Mouse (Mus musculus): ENCODE measurements around the gene Rybp. TPM values are rescaled to one million over a fixed set of nuclear protein-coding genes. Genes with fewer than 3 reads are reported as not detected.

Rybp gene
- polyA plus RNA-seq, 1 experiment: 28.6 TPM

DNA sequence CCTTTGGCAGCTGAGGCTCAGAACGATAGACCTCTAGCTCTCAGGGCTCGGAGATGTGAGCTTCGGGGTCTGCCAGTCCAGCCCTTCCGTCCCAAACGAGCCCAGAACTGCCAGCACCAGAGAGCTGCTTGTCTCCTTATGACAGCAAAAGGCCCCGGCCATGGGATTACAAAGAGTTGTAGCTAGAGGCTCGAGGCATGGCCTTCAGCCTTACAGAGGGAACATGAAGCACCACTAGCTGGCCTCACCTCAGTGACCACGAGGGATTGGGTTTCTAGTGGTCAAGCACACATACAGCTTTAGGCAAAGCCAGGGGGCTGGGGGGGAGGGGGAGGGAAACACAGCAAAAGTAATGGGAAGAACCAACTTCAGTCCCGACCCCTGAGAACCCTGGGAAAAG is 43.8 kb upstream of the Rybp start:
- WGBS: 87% methylated on average over 9 of the region's 9 CpGs

DNA sequence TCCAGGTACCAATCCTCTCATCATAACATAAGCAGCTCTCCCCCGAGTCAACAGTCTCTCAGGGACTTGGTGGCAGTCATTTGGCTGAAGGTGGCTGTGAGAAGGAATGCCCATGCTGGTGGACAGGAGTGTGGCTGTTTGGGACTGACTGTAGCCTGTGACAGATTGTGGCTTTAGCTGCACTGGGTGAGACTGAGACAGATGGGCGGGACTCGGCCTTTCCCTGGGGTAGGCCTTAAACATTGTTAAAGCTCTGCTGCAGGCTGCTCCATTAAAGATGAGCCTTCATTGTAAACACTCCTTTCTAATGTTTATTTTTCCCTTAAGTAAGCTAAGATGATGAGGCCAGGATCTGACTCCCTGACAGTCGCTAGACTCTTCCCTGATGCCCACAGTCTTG is 42.3 kb upstream of the Rybp start:
- WGBS: 91% methylated on average over 4 of the region's 4 CpGs
- DNase-seq: no peak
- H3K4me3 ChIP-seq (ENCODE audit: control insufficient read depth, insufficient read depth, low read length): no peak overlapping the region
- no peaks in the 10 kb centered on the region for H3K27me3 ChIP-seq (ENCODE audit: control insufficient read depth, insufficient read depth, low read length)
- no peak overlapping the region for H3K27ac ChIP-seq (ENCODE audit: control insufficient read depth, insufficient read depth, low read length)
- no peak for TF ChIP-seq CTCF (IDR thresholded peaks at IDR 0.05; ENCODE audit: borderline replicate concordance, control insufficient read depth, extremely low read depth, insufficient read depth, low read length, poor library complexity)
- no peak for TF ChIP-seq POLR2A (IDR thresholded peaks at IDR 0.05; ENCODE audit: control insufficient read depth, extremely low read depth, insufficient read depth, low read length, poor library complexity)
- no peaks in the 10 kb centered on the region for H3K36me3 ChIP-seq (ENCODE audit: control insufficient read depth, insufficient read depth, low read length)
- no peaks in the 10 kb centered on the region for H3K4me1 ChIP-seq (replicated peaks; ENCODE audit: control insufficient read depth, insufficient read depth, low read length)

More for the DNA sequence above, 43.8 kb upstream of the Rybp start:
- H3K27ac ChIP-seq (ENCODE audit: control insufficient read depth, insufficient read depth, low read length): no peak overlapping the region
- no peak for DNase-seq
- H3K4me3 ChIP-seq (ENCODE audit: control insufficient read depth, insufficient read depth, low read length): no peak overlapping the region
- no peaks in the 10 kb centered on the region for H3K27me3 ChIP-seq (ENCODE audit: control insufficient read depth, insufficient read depth, low read length)
- H3K36me3 ChIP-seq (ENCODE audit: control insufficient read depth, insufficient read depth, low read length): no peaks in the 10 kb centered on the region
- no peaks in the 10 kb centered on the region for H3K4me1 ChIP-seq (replicated peaks; ENCODE audit: control insufficient read depth, insufficient read depth, low read length)
- TF ChIP-seq POLR2A (IDR thresholded peaks at IDR 0.05; ENCODE audit: control insufficient read depth, extremely low read depth, insufficient read depth, low read length, poor library complexity): no peak
- TF ChIP-seq CTCF (IDR thresholded peaks at IDR 0.05; ENCODE audit: borderline replicate concordance, control insufficient read depth, extremely low read depth, insufficient read depth, low read length, poor library complexity): no peak

DNA sequence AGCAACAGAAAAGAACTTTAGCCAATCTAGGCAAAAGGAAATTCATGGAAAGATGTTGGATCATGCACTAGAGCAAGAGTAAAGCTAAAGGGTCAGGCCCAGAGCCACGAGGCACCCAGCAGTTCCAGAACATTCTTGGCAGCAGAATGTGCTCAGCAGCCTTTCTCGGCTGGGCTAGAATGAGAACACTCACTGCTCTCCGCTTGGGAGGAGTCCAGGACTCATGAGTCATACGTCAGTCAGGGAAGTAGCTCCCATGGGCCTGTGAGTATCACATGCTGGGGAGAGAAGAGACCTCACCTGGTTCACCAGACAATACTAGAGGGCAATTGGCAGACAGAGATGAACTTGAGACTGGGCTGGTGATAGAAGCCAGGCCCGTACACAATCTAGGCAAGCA is 39.8 kb upstream of the Rybp start:
- Histone ChIP-seq H3K4me3 (ENCODE audit: control insufficient read depth, insufficient read depth, low read length) (no peak overlapping the region), H3K27me3 (ENCODE audit: control insufficient read depth, insufficient read depth, low read length) (no peaks in the 10 kb centered on the region), H3K36me3 (ENCODE audit: control insufficient read depth, insufficient read depth, low read length) (no peaks in the 10 kb centered on the region), H3K4me1 (replicated peaks; ENCODE audit: control insufficient read depth, insufficient read depth, low read length) (no peaks in the 10 kb centered on the region), H3K27ac (ENCODE audit: control insufficient read depth, insufficient read depth, low read length) (no peak overlapping the region)
- TF ChIP-seq CTCF (IDR thresholded peaks at IDR 0.05; ENCODE audit: borderline replicate concordance, control insufficient read depth, extremely low read depth, insufficient read depth, low read length, poor library complexity) (no peak), POLR2A (IDR thresholded peaks at IDR 0.05; ENCODE audit: control insufficient read depth, extremely low read depth, insufficient read depth, low read length, poor library complexity) (no peak)
- WGBS: 85% methylated on average over 5 of the region's 5 CpGs
- DNase-seq: no peak

DNA sequence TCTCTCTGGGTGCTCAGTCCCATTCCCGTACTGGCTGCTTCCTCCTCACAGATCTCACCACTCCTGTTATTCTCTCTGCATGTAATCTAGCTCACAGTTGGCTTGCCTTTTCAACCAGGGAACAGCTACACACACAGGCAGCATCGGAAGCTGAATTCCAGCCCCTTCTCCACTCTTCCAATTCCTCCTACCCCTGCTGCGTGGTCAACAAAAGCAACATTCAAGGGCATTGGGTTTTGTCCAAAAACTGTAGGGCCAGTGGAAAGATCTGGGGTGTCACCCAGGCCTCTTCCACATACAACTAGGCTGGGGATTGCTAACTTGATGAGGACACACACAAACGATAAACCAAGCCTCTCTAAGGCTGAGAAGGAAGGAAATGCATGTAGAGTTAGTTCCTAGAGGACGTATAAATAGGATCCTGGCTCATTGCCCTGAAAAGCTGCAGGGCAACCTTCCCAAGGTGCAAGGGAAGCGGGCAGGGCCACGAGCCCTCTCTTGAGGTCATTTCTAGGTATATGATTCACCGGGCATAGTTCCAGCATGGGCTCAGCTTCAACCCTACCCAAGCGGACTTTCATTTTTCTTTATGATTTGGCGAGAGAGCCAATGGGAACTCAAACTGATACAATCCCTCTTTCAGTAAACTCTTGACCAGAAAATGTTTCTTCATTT is 36.6 kb upstream of the Rybp start:
- no peak for TF ChIP-seq POLR2A (IDR thresholded peaks at IDR 0.05; ENCODE audit: control insufficient read depth, extremely low read depth, insufficient read depth, low read length, poor library complexity)
- no peak for TF ChIP-seq CTCF (IDR thresholded peaks at IDR 0.05; ENCODE audit: borderline replicate concordance, control insufficient read depth, extremely low read depth, insufficient read depth, low read length, poor library complexity)
- H3K27ac ChIP-seq (ENCODE audit: control insufficient read depth, insufficient read depth, low read length): no peak overlapping the region
- WGBS: 63% methylated on average over 10 of the region's 10 CpGs
- H3K36me3 ChIP-seq (ENCODE audit: control insufficient read depth, insufficient read depth, low read length): no peaks in the 10 kb centered on the region
- H3K27me3 ChIP-seq (ENCODE audit: control insufficient read depth, insufficient read depth, low read length): no peaks in the 10 kb centered on the region
- H3K4me1 ChIP-seq (replicated peaks; ENCODE audit: control insufficient read depth, insufficient read depth, low read length): no peaks in the 10 kb centered on the region
- no peak overlapping the region for H3K4me3 ChIP-seq (ENCODE audit: control insufficient read depth, insufficient read depth, low read length)
- DNase-seq: no peak

DNA sequence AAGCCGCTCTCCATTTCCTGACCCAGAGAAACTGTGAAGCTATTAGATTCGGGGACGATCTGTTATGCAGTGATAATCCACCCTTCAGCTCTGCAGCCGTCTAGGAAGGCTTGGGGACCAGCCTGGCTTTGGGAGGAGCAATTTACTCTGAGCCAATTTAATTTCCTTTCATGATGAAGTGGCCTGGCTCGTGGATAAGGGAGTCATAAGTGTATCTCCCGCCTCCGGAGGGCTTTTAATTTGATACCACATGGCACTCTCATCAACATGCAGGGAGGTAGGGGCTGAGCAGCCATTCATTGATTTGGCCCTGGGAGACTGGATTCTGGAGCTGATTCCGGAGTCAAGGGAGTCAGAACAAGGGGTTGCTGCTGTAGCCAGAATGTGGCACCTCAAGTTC is 35.3 kb upstream of the Rybp start:
- H3K27me3 ChIP-seq (ENCODE audit: control insufficient read depth, insufficient read depth, low read length): no peaks in the 10 kb centered on the region
- no peak for TF ChIP-seq CTCF (IDR thresholded peaks at IDR 0.05; ENCODE audit: borderline replicate concordance, control insufficient read depth, extremely low read depth, insufficient read depth, low read length, poor library complexity)
- TF ChIP-seq POLR2A (IDR thresholded peaks at IDR 0.05; ENCODE audit: control insufficient read depth, extremely low read depth, insufficient read depth, low read length, poor library complexity): no peak

DNA sequence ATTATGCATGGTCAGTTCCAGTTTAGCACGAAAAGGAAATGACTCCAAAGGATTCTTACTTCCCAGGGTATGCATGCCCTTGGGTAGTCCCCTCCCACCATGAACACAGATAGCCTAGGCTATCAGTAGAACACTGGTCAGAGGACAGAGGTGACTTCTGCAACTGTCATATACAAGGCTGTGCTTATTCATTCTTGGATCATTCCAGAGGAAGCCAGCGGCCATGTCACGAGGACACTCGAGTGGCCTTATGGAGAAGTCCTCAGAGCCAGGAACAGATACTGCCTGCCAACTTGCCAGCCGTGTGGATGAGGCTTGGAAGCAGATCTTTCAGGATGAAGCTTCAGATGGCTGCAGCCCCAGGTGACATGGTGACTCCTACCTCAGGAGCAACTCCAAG is 34.9 kb upstream of the Rybp start:
- Histone ChIP-seq H3K4me3 (ENCODE audit: control insufficient read depth, insufficient read depth, low read length) (no peak overlapping the region), H3K36me3 (ENCODE audit: control insufficient read depth, insufficient read depth, low read length) (no peaks in the 10 kb centered on the region), H3K27me3 (ENCODE audit: control insufficient read depth, insufficient read depth, low read length) (no peaks in the 10 kb centered on the region), H3K4me1 (replicated peaks; ENCODE audit: control insufficient read depth, insufficient read depth, low read length) (no peaks in the 10 kb centered on the region), H3K27ac (ENCODE audit: control insufficient read depth, insufficient read depth, low read length) (no peak overlapping the region)
- WGBS: 96% methylated on average over 5 of the region's 5 CpGs
- TF ChIP-seq CTCF (IDR thresholded peaks at IDR 0.05; ENCODE audit: borderline replicate concordance, control insufficient read depth, extremely low read depth, insufficient read depth, low read length, poor library complexity) (no peak), POLR2A (IDR thresholded peaks at IDR 0.05; ENCODE audit: control insufficient read depth, extremely low read depth, insufficient read depth, low read length, poor library complexity) (no peak)
- no peak for DNase-seq

More for the DNA sequence above, 35.3 kb upstream of the Rybp start:
- H3K4me1 ChIP-seq (replicated peaks; ENCODE audit: control insufficient read depth, insufficient read depth, low read length): no peaks in the 10 kb centered on the region
- H3K4me3 ChIP-seq (ENCODE audit: control insufficient read depth, insufficient read depth, low read length): no peak overlapping the region
- WGBS: 92% methylated on average over 8 of the region's 8 CpGs
- no peaks in the 10 kb centered on the region for H3K36me3 ChIP-seq (ENCODE audit: control insufficient read depth, insufficient read depth, low read length)
- DNase-seq: no peak
- no peak overlapping the region for H3K27ac ChIP-seq (ENCODE audit: control insufficient read depth, insufficient read depth, low read length)

DNA sequence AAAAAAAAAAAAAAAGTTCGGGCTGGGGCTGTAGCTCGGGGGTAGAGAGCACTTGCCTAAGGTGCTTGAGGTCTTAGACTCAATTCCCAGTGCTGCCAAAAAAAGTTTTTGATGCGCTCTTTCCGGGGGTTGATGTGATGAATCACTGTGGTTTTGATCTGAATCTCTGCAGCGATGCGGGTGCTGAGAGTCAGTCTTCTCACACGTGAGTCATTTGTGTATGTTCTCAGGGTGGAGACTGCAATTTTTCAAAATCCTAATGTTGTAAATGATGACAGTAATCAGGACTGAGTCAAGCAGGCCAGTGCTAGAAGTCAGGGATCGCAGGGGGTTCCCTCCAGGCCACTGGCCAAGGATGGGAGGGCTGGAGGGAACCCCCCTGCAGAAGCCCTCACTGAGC is 26.9 kb upstream of the Rybp start:
- H3K4me3 ChIP-seq (ENCODE audit: control insufficient read depth, insufficient read depth, low read length): no peak overlapping the region
- DNase-seq: no peak
- TF ChIP-seq CTCF (IDR thresholded peaks at IDR 0.05; ENCODE audit: borderline replicate concordance, control insufficient read depth, extremely low read depth, insufficient read depth, low read length, poor library complexity) (no peak), POLR2A (IDR thresholded peaks at IDR 0.05; ENCODE audit: control insufficient read depth, extremely low read depth, insufficient read depth, low read length, poor library complexity) (no peak)
- WGBS: 13% methylated on average over 8 of the region's 8 CpGs
- no peaks in the 10 kb centered on the region for H3K27me3 ChIP-seq (ENCODE audit: control insufficient read depth, insufficient read depth, low read length)
- no peaks in the 10 kb centered on the region for H3K4me1 ChIP-seq (replicated peaks; ENCODE audit: control insufficient read depth, insufficient read depth, low read length)
- no peak overlapping the region for H3K27ac ChIP-seq (ENCODE audit: control insufficient read depth, insufficient read depth, low read length)
- H3K36me3 ChIP-seq (ENCODE audit: control insufficient read depth, insufficient read depth, low read length): no peaks in the 10 kb centered on the region

Measured in thymus, adult 2 months (tissue).